Mouse (Mus musculus): ENCODE data around the gene Mgarp. TPM values are rescaled to one million over a fixed set of nuclear protein-coding genes. Genes with fewer than 3 reads are reported as not detected.

Gene Mgarp
- total and polyA plus RNA-seq, 3 experiments, result 6.6 to 20.3 (median 14.4) TPM

DNA sequence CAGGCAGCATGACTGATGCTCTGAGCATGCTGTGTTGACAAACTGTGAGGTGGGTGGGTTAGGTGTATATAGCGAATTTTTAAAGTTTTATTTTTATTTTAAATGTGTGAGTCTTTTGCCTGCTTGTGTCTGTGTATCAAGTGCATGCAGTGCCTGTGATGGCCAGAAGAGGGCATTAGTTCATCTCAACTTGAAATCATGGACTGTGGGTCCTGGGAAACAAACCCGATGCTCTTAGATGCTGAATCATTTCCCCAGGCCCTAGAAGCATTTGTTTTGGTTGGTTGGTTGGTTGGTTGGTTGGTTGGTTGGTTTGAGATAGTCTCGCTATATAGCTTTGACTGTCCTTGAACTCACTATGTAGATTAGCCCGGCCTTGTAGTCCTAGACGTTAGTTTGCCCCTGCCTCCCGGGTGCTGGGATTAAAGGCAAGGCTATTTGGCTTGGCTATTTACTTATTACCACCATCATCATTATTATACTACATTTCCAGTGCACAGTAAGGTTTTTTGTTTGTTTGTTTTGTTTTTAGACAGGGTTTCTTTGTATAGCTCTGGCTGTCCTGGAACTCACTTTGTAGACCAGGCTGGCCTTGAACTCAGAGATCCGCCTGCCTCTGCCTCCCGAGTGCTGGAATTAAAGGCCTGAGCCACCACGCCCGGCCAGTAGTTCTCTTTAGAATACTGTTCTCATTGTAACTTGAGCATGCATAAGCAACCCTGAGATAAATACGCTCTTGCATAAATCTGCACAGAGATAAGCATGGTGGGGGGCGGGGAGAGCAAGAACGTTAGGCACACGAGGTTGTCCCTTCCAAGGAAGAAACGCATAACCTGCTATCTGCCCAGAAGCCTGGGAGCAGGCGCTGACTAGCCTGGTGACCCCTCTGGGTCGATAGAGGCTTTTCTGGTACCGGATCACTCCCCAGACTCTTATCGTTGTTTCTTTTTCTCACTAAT, 21.0 kb downstream of the Mgarp start:
- TF ChIP-seq TAL1 (conservative IDR thresholded peaks at IDR 0.05; ENCODE audit: low read depth, low read length), result no peak
- TF ChIP-seq GATA1 (IDR thresholded peaks at IDR 0.05; ENCODE audit: borderline replicate concordance, low read length), result no peak
- 0 out of 2 replicates have a peak, but pooled peaks have one; percentile 25 for TF ChIP-seq CTCF (IDR thresholded peaks at IDR 0.05; ENCODE audit: low read depth, low read length)
- Histone ChIP-seq H3K4me1 (ENCODE audit: insufficient read depth, low read depth, low read length) (peaks cover 53% of the 10 kb centered on the region), H3K36me3 (replicated peaks) (no peaks in the 10 kb centered on the region), H3K4me3 (ENCODE audit: low read depth, low read length) (no peak overlapping the region; the same call in 1 of the 2 replicates), H3K9me3 (replicated peaks) (peaks cover 3% of the 10 kb centered on the region; the same call in 1 of the 2 replicates), H3K27me3 (ENCODE audit: insufficient read depth, low read length) (no peaks in the 10 kb centered on the region)
- DNase-seq (ENCODE audit: low spot score), result no peak
- ATAC-seq (ENCODE audit: extremely low read depth, insufficient number of reproducible peaks, low FRiP score, poor library complexity, severe bottlenecking), result peak; percentile 68

DNA sequence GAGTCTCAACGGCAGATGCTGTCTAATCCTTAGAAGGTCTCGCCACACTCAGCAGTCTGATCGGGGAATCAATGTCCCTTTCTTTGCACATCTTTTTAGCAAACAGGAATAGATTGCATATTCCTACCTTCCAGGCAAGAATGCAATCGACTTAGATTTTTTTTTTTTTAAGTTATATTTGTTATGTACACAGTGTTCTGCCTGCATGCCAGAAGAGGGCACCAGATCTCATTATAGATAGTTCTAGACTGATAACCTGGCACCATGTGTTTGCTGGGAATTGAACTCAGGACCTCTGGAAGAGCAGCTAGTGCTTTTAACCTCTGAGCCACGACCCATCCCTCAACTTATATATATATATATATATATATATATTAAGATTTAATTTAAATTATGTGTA, 23.0 kb downstream of the Mgarp start:
- H3K4me1 ChIP-seq (ENCODE audit: insufficient read depth, low read depth, low read length), result peaks cover 54% of the 10 kb centered on the region
- ATAC-seq (ENCODE audit: extremely low read depth, insufficient number of reproducible peaks, low FRiP score, poor library complexity, severe bottlenecking), result no peak
- no peak overlapping the region for H3K4me3 ChIP-seq (ENCODE audit: low read depth, low read length)
- TF ChIP-seq CTCF (IDR thresholded peaks at IDR 0.05; ENCODE audit: low read depth, low read length) (no peak), GATA2 (IDR thresholded peaks at IDR 0.05; ENCODE audit: borderline replicate concordance, low read depth, low read length) (no peak), GATA1 (IDR thresholded peaks at IDR 0.05; ENCODE audit: borderline replicate concordance, low read length) (no peak), POLR2AphosphoS5 (IDR thresholded peaks at IDR 0.05; ENCODE audit: insufficient replicate concordance, low read depth, low read length) (no peak), TAL1 (conservative IDR thresholded peaks at IDR 0.05; ENCODE audit: low read depth, low read length) (no peak)
- H3K9me3 ChIP-seq (replicated peaks), result peaks cover 3% of the 10 kb centered on the region; the same call in 1 of the 2 replicates
- H3K36me3 ChIP-seq (replicated peaks), result no peaks in the 10 kb centered on the region
- H3K27me3 ChIP-seq (ENCODE audit: insufficient read depth, low read length), result 0 out of 2 replicates have a peak, but pooled peaks cover 4% of the 10 kb centered on the region
- DNase-seq (ENCODE audit: low spot score), result no peak

DNA sequence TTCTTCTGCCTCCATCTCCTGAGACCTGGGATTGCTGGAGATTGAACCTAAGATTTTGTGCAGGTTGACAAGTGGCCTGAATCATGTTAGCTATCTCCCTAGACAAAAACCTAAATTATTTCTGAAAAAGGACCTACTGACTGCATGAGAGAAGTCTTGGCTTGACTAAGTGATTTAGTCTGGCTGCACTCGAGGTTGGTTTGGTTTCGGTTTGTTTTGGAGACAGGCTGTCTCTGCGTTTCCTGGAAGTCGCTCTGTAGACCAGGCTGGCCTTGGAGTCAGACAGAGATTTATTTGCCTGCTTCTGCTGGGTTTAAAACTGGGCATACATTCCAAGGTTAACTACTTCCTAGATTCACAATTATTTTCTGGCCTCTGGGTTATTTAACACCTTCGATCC, 23.7 kb downstream of the Mgarp start:
- ATAC-seq (ENCODE audit: extremely low read depth, insufficient number of reproducible peaks, low FRiP score, poor library complexity, severe bottlenecking), result no peak
- no peak for DNase-seq (ENCODE audit: low spot score)
- peaks cover 6% of the 10 kb centered on the region; the same call in 1 of the 2 replicates for H3K27me3 ChIP-seq (ENCODE audit: insufficient read depth, low read length)
- peak overlapping the region; percentile 37; the same call in 1 of the 2 replicates for H3K4me3 ChIP-seq (ENCODE audit: low read depth, low read length)
- H3K4me1 ChIP-seq (ENCODE audit: insufficient read depth, low read depth, low read length), result peaks cover 47% of the 10 kb centered on the region
- TF ChIP-seq POLR2AphosphoS5 (IDR thresholded peaks at IDR 0.05; ENCODE audit: insufficient replicate concordance, low read depth, low read length) (no peak), GATA2 (IDR thresholded peaks at IDR 0.05; ENCODE audit: borderline replicate concordance, low read depth, low read length) (no peak), GATA1 (IDR thresholded peaks at IDR 0.05; ENCODE audit: borderline replicate concordance, low read length) (no peak), CTCF (IDR thresholded peaks at IDR 0.05; ENCODE audit: low read depth, low read length) (no peak), TAL1 (conservative IDR thresholded peaks at IDR 0.05; ENCODE audit: low read depth, low read length) (no peak)
- H3K36me3 ChIP-seq (replicated peaks), result no peaks in the 10 kb centered on the region
- peaks cover 3% of the 10 kb centered on the region; the same call in 1 of the 2 replicates for H3K9me3 ChIP-seq (replicated peaks)

DNA sequence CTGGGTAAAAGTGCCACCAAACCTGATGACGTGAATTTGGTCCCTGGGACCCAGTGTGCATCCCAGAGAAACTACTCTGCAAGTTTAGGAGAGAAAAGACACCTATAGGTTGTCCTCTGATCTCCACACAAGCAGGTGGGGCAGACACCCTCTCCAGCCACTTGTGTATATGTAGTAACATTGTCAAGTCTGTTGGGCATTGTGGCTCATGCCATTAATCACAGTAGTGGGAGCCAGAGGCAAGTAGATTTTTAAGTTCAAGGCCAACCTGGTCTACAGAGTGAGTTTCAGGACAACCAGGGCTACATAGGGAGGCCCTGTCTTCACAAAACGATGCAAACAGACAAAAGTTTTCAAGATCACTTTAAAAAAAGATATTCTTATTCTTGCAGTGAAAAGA, 24.7 kb downstream of the Mgarp start:
- DNase-seq (ENCODE audit: low spot score) (no peak), ATAC-seq (ENCODE audit: extremely low read depth, insufficient number of reproducible peaks, low FRiP score, poor library complexity, severe bottlenecking) (no peak)
- H3K36me3 ChIP-seq (replicated peaks), result no peaks in the 10 kb centered on the region
- no peak overlapping the region for H3K4me3 ChIP-seq (ENCODE audit: low read depth, low read length)
- H3K27me3 ChIP-seq (ENCODE audit: insufficient read depth, low read length), result peaks cover 6% of the 10 kb centered on the region; the same call in 1 of the 2 replicates
- peaks cover 3% of the 10 kb centered on the region; the same call in 1 of the 2 replicates for H3K9me3 ChIP-seq (replicated peaks)
- peaks cover 38% of the 10 kb centered on the region for H3K4me1 ChIP-seq (ENCODE audit: insufficient read depth, low read depth, low read length)
- no peak for TF ChIP-seq CTCF (IDR thresholded peaks at IDR 0.05; ENCODE audit: low read depth, low read length)
- no peak for TF ChIP-seq TAL1 (conservative IDR thresholded peaks at IDR 0.05; ENCODE audit: low read depth, low read length)
- TF ChIP-seq GATA1 (IDR thresholded peaks at IDR 0.05; ENCODE audit: borderline replicate concordance, low read length), result no peak
- no peak for TF ChIP-seq GATA2 (IDR thresholded peaks at IDR 0.05; ENCODE audit: borderline replicate concordance, low read depth, low read length)
- no peak for TF ChIP-seq POLR2AphosphoS5 (IDR thresholded peaks at IDR 0.05; ENCODE audit: insufficient replicate concordance, low read depth, low read length)

DNA sequence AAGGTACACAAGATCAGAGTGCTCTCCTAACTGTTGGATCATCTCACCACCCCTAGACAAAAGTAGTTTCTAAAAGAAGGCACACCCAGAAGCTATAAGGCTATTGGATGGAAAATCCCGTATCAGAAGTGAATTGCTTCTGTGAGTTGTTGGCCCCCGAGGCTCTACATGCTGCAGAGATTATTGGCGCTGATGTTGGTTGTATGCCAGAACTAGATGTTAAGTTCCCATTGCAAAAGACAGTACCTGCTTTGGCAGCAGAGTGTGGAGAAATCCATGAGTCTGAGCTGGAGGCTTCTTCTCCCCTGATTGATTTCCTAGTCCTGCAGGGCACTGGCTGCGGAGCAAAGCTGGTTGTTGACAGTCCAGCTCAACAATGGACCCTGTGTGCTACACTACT, 28.5 kb downstream of the Mgarp start:
- Histone ChIP-seq H3K4me3 (ENCODE audit: low read depth, low read length) (no peak overlapping the region), H3K4me1 (ENCODE audit: insufficient read depth, low read depth, low read length) (peaks cover 38% of the 10 kb centered on the region), H3K9me3 (replicated peaks) (peaks cover 4% of the 10 kb centered on the region), H3K36me3 (replicated peaks) (no peaks in the 10 kb centered on the region), H3K27me3 (ENCODE audit: insufficient read depth, low read length) (peaks cover 9% of the 10 kb centered on the region)
- no peak for TF ChIP-seq TAL1 (conservative IDR thresholded peaks at IDR 0.05; ENCODE audit: low read depth, low read length)
- no peak for TF ChIP-seq POLR2AphosphoS5 (IDR thresholded peaks at IDR 0.05; ENCODE audit: insufficient replicate concordance, low read depth, low read length)
- TF ChIP-seq GATA2 (IDR thresholded peaks at IDR 0.05; ENCODE audit: borderline replicate concordance, low read depth, low read length), result no peak
- TF ChIP-seq CTCF (IDR thresholded peaks at IDR 0.05; ENCODE audit: low read depth, low read length), result no peak
- TF ChIP-seq GATA1 (IDR thresholded peaks at IDR 0.05; ENCODE audit: borderline replicate concordance, low read length), result no peak
- ATAC-seq (ENCODE audit: extremely low read depth, insufficient number of reproducible peaks, low FRiP score, poor library complexity, severe bottlenecking), result no peak
- DNase-seq (ENCODE audit: low spot score), result no peak

DNA sequence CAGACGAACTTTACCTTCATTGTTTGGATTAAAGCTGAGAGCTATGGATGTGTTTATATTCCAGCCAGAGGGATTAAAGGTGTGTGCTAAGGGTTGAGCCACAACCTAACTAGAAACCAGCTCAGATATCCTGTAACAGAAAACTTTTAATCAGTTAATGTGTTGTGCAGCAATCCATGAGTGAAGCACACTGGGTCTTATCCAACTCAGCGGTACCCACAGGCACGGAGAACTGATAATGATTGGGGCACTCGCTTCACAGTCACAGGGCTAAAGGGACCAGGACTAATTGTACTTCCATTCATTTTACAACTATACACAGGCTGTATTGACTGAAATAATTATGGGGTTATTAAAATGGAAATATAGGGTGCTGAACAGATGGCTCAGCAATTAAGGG, 29.6 kb downstream of the Mgarp start:
- no peak for TF ChIP-seq TAL1 (conservative IDR thresholded peaks at IDR 0.05; ENCODE audit: low read depth, low read length)
- TF ChIP-seq GATA2 (IDR thresholded peaks at IDR 0.05; ENCODE audit: borderline replicate concordance, low read depth, low read length), result no peak
- no peak for TF ChIP-seq CTCF (IDR thresholded peaks at IDR 0.05; ENCODE audit: low read depth, low read length)
- TF ChIP-seq POLR2AphosphoS5 (IDR thresholded peaks at IDR 0.05; ENCODE audit: insufficient replicate concordance, low read depth, low read length), result no peak
- no peak for TF ChIP-seq GATA1 (IDR thresholded peaks at IDR 0.05; ENCODE audit: borderline replicate concordance, low read length)
- H3K27me3 ChIP-seq (ENCODE audit: insufficient read depth, low read length), result peaks cover 9% of the 10 kb centered on the region
- H3K36me3 ChIP-seq (replicated peaks), result no peaks in the 10 kb centered on the region
- H3K4me1 ChIP-seq (ENCODE audit: insufficient read depth, low read depth, low read length), result peaks cover 34% of the 10 kb centered on the region
- DNase-seq (ENCODE audit: low spot score) (no peak), ATAC-seq (ENCODE audit: extremely low read depth, insufficient number of reproducible peaks, low FRiP score, poor library complexity, severe bottlenecking) (no peak)
- H3K9me3 ChIP-seq (replicated peaks), result peaks cover 4% of the 10 kb centered on the region
- H3K4me3 ChIP-seq (ENCODE audit: low read depth, low read length), result no peak overlapping the region

All from G1E (cell line).